Mouse (Mus musculus) embryo, embryonic 11.5 days (tissue): ENCODE data around the gene Lins1.

Source experiments
- DNase-seq: peaks from one replicate; pipeline ENCODE4 v3.0.0-alpha.2; 2012; ENCODE audit warnings: low read depth, low spot score

The Lins1 gene

DNA sequence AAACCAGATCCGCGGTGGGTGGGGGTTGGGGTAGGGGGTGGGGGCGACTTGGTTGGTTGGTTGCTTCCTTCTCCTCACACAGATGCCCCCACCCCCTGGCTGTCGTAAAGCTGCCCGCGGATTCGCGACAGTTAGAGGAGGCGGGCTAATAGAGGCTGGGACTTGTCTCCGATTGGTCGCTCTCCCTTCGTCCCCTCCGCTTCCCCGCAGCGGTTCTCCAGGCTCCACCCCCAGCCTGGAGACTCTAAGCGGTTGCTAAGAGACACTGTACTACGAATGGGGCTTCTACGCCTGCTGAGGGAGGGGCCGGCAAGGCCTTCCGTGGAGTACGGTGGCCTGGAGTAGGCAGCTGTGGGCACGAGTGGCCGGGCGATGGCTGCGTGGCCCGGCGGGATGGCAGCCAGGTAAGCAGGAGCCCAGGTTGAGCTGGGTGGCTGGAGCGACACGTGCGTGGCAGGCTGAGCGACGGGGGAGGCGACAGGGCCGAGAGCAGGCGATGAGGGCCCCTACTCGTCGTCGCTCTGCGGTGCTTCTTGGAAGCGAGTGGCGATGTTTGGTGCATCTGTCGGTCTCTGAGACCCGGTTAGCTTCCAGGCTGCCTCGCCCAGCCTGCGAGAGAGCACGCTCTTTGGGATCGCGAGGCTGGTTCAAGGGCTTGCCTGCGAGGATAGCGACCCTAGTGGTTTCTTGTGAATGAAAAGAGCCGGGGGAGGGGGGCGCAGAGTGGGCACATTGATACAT is at the start of gene Lins1:
TSS of gene Lins1 (plus strand) at position 270 of the 741 bp plus-strand sequence.
- peak; percentile 98 for DNase-seq

DNA sequence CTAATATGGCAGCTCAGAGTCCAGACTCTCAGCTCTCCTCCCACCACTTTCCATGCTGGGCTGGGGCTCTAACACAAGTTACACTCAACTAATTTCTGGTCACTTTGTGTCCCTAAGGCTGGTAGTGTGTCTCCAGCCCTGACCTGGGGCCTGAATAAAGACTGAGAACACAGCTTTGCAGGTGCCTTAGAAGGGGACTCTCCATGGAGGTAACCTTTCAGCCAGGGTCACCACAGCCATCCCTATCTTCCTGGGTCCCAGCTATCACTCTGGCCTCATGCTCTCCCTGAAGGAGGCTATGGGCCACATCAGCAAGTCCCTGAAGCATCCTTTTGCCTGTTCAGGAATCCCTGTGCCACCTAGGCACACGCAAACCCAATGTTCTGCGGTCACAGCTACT is 44.0 kb upstream of the Lins1 start:
- DNase-seq, result no peak

DNA sequence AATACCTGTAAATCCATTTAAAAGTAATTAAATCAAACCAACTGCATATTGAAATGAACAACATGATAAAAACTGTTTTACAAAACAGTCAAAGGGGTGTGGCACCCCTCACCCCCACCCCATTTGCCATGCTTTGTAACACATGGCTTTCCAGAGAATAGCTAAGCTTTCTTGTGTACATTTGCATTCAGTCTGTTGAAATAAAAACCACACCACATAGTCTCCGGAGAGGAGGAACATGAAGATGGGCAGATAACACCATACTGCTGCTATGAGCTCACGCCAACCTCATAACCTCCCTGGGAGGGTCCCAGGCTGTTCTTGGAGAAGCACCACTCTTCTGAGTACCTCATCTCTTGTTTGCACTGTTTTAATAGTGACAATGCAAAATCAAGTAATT is 40.5 kb upstream of the Lins1 start:
- no peak for DNase-seq

DNA sequence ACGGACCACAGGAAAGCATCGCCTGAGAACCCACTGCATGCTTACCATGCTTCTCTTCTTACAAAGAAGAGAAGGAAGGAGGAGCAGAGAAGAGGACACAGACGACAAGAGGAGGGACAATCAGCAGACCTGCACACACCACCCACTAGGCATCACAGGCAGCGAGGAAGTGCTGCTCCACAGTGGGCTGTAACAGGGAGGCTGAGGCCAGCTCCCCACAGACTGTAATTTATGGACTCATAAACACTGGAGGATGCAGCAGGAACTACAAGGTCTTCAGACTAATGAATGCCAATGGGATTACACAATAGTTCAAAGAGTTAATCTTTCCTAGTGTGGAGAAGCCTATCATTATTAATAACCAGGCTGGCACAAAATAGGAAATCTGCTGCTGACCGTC is 38.8 kb upstream of the Lins1 start:
- DNase-seq, result no peak

DNA sequence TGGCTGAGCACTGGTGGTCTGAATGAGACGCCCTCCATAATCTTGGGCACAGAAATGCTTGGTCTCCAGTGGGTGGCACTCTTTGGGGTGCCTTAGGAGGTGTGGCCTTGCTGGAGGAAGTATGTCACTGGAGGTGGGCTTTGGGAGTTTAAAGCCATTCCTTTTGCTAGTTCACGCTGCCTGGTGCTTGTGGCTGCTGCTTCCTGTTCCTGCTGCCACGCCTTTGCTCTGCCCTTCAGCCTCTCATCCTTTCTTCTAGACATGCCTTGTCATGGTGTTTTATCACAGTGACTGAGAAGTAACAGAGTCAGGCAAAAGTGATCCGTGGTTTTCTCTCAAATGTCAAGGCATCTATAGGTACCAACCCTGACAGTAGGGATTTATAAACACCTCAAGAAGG is 37.5 kb upstream of the Lins1 start:
- DNase-seq, result no peak

DNA sequence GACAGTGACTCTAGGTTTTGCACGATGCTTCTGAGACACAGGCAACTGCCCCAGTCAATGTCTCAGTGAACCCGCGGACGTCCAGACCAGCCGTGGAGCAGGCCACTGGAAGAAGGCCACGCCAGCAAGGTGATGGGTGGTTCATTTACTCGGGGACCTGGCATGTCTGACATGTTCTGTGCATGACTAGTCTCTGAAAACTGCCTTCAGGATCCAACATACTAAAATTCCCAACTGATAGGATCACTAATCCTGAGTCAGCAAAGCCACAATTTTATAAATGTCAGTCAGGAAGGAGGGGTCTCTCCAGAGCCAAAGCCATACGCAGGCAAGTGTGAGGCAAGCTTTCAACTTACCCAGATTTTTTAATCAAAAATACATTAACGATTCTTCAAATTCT is 36.1 kb upstream of the Lins1 start:
- no peak for DNase-seq

DNA sequence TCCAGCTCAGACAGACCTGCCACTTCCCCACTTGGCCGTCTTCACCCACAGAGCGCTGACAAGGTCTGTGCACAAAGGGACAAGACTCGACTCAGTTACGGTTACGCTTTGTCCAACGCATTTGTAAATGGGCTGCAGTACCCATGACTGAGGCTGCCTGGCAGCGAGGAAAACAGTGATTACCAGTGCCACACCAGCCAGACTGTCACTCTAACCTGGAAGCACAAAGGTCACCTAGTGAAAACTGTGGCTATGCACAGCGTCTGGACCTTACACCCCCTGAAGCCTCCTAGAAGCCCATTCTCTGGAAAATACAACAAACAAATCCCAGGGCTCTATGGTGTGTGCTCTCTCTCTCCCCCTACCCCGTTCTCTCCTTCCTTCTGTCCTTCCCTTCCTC is 34.2 kb upstream of the Lins1 start:
- no peak for DNase-seq

DNA sequence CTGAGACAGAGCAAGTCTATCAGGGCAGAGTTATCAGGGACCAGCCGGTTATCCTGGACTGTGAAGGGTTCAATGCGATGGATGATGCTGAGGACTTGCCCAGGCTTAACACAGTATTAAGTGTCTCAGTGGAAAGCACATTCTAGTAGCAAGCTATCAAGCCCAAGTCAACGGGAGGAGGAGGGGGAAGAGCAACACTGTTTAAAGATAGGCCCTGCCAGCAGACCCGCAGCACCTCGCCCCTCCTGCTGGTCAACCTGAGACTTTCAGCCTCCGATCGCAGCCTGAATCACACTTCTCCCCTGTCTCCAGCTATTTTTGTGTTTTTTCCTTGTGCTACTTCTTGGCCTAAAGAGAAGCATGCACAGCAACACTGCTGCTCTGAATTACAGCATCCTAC is 29.4 kb upstream of the Lins1 start:
- DNase-seq, result no peak

DNA sequence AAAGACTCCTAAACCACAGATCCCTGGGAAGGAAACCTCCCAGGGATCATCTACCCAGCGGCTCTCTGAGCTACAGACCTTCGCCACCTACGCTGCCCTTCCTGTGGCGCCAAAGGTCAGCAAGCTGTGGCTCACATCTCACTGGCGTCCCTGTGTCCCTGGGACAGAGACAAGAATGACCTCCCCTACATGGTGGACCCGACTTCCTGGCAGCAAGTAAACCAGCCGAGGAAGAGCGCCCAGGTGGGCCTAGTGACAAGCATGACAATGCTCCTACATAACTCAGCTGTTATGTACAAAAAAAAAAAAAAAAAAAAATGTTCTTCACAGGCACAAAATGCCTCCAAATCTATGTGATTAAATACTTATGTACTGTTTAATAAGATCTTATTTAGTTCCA is 28.7 kb upstream of the Lins1 start:
- DNase-seq, result no peak

DNA sequence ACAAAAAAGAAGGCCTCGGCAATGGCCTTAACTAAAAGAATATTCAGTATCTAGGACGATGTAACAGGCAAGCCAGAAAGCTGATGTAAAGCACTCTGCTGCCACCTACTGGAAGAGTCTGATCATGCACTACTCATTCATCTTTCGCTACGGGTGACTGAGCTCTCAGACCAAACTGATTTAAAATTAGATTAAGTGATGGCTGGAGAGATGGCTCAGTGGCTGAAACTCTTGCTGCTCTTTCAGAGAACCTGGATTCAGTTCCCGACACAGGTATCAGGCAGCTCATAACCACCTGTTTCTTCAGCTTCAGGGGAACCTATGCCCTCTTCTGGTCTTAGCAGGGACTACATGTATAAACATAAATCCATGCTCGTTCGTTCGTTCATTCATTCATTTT is 28.1 kb upstream of the Lins1 start:
- peak; percentile 71 for DNase-seq

DNA sequence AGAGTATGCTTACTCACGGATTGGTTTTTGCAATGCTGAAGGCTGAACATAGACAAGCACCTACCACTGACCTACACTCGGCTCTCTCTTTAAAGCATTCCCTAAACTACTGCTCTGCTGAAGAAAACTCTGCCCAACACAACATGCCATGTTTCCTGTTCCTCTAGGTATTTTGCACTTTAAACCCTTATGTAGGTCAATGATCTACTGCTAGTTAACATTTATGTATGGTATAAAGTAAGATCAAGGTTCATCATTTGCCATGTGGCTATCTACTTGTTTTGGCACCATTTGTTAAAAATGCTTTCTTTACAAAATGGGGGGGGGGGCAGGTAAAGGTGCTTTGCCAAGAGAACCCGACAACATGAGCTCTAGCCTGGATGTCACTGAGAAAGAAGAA is 26.1 kb upstream of the Lins1 start:
- DNase-seq, result no peak

DNA sequence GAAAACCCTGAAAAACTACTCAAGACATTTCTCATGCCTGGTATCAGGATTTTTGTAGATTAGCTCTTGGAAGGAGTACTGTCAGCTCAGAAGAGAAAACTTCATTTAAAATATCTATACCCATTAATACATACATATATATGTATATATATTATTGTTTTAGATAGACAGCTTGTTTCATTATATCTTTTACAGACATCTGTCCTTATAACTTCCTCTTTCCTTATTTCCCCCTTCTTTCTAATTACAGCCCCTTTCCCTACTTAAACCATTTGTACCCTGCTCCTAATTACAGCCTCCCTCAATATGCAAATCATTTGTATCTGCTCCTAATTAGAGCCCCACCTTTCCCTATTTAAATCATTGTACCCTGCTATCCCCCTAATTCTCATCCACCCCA is 22.6 kb upstream of the Lins1 start:
- no peak for DNase-seq

DNA sequence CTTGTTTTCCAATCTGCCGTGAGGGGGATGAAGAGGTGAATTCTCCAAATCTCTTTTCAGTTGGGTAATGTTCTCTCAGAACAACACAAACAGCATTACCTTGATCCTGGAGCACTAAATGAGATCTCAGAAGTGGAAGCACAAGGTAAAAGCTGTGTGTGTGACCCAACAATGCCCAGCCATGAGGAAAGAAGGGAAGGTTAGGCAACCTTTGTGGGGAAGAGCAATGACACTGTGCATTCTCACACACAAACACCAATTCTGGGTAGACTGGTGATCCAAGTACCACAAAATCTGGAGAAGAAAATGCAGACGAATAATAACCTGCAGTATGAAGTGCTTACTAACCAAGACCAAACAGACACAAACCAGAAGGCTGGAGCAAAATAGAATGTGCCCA is 13.9 kb upstream of the Lins1 start:
- DNase-seq, result no peak

DNA sequence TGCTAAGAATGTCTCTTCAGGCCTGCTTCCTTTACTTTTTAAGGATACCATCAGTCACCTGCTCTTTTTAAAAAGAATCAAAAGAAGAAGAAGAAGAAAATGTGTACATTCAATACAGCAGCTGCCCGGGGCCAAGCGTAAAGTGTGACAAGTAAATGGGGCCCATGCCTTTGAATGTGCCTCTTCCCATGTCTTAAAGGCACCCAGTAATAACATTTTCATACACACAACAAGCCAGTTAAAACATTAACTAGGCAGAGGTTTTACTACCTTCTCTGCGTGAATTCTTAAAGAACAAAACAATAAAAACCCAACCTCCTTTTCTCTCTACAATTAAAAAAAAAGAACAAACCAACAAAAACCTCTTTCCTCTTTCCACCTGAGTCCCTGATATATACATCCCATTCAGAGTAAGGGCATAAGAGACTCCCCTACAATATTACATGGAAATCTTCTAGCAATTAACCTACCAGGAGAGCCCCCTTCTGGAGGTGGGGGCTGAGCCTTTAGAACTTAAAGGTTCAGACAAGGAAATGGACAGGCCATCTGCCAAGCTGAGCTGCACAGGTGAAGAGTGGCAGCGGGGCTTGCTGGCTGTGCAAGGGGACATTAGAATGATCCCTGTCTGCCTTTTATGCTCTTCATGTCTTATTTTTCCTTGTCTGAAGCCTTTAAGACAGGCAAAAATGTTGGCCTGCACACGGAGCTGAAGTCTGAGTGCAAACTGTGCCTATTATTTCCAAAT is 7.4 kb upstream of the Lins1 start:
- no peak for DNase-seq

DNA sequence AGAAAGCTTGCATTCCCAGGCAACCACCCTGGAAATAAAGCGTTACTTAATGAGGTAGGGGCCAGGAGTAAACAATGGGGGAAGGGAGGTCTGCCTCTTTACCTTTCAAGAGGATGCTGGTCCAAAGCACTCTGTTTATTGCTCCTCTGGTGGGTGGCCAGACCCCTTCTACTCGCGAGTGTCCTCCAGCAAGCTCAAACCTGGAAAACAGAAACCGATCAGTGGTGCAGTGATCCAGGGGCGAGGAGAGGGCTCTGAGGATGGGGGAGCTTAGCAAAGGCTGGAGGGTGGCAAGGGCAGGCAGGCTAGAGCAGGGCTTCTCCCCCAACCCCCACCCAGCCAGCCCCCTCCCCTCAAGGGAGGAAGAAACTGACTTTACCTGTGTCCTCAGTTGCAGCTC is 968 bp upstream of the Lins1 start:
- DNase-seq, result no peak

DNA sequence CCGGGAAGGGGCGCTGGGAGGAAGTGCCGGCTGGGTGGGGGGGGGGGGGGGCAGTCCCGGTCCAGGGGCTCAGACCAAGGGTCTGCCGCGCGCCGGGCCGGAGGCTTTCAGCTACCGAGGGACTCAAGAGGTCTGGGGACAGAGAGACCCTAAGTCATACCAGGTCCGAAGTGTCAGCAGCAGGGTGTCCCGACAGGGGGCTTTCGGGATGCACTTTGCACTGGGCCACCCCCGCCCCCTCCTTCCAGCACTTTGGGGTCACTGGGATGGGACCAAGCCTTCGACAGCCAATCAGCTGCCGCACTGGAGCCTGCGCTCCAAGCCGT is 432 bp upstream of the Lins1 start, which contains the start of gene Asb7:
TSS of gene Asb7 (minus strand) at position 303 of the 326 bp plus-strand sequence.
- DNase-seq, result no peak

DNA sequence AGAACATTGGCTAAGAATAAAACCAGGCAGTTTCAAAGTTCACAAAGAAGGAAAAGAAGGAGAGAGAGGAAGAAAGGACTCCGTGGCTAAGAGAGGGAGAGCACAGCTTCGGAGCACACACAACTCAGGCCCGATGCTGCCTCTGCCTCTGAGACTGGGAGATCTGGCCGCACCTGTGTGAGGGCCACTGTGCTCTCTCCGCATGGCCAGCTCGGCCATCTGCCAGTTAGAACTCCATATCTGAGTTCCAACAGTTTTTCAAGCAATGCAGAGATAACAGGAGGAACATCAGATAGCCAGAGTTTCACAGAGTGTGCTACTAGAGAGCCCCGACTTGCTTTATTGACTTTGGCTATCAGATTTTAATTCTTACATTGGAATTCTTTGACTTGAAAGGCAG is 4.8 kb downstream of the Lins1 start:
- no peak for DNase-seq

DNA sequence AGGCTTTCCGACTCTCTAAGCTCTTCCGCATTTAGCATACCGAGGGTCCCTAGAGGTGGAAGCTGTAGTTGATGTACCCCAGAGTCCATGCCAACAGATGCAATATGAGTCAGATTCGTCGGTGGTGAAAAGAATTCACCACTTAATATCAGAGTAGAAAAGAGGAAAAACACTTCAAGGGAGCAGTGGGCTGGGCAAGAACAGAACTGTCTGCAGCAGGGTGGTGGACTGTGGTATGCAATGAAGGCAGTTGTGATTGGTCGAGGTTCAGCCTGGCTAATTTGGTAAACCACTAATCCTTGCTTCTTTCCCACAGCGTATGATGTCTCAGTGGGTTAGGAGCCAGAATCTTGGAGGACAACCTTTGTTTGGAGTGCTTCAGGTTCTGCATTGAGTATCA is 13.0 kb downstream of the Lins1 start:
- no peak for DNase-seq

DNA sequence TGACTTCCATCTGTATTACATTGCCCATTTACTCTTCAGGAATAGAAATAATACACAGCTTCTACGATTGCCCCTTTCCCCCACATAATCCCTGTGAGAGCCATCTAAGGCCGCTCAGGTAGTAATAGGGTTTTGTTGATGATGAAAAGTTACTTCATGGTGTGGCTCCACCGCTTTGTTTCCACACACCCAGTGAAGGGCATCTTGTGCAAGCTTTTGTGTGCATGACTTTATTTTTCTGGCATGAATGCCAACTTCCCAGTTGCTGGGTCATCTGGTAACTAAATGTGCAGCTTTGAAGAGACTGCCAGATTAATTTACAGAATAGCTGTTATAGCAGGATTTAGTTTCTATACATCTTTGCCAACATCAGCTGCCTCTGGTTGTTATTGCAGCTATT is 14.9 kb downstream of the Lins1 start:
- DNase-seq, result no peak

DNA sequence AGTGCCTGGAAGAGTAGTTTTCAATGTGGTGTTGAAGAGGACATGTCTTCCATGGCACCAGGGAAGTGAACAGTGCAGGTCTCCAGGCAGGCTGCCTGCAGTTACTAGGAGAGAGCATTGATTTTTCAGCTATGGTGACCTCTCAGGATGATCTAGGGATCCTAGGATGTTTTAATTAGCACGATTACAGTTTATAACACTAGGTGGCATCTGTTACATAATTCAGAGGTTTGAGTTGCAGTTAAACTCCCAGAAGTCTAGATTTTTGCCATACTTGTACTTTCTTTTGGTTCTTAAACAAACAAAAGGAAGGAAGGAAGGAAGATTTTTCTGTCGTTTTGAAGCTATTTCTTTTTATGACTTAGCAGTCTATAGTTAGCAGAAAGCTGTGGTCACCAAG is 21.5 kb downstream of the Lins1 start:
- DNase-seq, result no peak

DNA sequence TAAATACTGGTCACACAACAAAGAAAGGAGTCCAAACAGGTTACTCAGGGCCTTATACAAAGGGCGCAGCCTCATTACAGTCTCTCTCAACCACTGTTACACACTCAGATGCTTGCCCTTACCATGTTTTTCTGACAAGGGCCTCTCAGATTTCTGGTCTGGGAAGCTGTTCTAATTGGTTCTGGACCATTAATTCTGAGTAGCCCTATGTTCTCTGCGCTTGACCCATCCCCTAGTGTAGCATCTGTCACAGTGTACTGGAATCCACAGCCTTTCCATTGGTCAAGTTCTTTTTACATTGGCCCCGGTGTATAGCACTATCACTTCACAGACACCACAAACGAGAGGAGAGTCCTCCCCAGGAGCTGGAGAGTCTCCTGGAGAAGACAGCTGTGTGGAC is 34.8 kb downstream of the Lins1 start:
- DNase-seq, result no peak

DNA sequence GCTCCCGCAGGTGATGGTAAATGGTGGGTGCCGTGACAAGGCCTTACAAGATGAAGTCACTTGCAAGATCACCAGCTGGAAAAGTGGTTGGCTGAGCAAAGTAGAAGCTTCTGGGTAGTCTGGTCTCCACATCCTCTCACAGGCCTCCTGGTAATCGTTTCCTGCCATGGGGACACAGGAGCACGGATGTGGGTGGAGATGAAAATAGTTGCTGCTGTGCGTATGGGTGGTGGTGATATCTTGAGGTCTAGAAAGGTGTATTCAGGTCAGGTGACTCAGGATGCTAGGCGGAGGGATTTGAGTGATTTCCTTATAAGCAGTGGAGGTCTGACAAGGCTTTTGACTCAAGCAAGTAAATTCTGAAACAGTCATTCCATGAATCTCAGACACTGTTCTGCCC is 35.3 kb downstream of the Lins1 start:
- DNase-seq, result no peak

DNA sequence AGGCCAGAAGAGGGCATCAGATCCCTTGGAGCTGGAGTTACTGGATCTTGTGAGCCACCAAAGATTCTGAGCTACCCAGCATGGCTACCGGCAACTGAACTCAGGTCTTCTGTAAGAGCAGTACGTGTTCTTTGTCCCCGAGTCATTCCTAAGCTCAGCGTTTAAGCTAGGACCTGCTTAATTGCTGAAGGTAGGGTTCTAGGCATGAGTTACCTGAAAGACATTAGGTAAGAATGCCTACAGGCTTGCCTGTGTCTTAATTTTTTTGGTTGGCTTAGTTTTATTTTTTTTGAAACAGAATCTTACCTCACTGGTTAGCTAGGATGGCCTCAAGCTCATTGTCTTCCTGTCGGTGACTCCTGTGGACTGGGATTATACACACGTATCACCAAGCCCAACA is 38.4 kb downstream of the Lins1 start:
- no peak for DNase-seq

DNA sequence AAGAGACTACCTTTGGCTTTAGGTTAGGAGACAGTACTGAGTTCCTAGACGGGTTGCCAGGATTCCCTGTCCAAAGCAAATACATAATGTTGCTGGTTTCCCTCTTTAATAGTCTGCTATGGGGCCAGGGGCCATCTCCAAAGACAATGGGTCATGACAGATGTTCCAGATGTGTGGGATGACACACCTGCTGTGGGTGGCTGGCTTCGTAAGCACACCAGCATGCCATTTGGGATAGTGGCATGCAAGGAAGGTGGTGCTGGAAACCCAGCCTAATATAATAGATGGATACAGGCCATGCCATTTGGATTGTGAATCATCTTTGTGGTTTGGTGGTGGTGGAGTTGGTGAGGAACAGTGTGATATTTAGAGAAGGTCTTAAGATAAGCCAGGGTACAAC is 39.5 kb downstream of the Lins1 start:
- no peak for DNase-seq
